Mouse (Mus musculus): ENCODE data around the gene Twnk.

Gene Twnk

GRCm38 (mm10) chr19:45005444-45005843 is at the start of gene Twnk:
Twnk (plus strand) TSS chr19:45005663.
- in situ Hi-C loops (cut with MboI, MseI) = loop anchor here (5.0 to 10.0 kb wide), 2 partner anchors 72 to 1501 kb away; partner anchors contain the start of gene Kazald1 (in 1 of the 2)

DNA sequence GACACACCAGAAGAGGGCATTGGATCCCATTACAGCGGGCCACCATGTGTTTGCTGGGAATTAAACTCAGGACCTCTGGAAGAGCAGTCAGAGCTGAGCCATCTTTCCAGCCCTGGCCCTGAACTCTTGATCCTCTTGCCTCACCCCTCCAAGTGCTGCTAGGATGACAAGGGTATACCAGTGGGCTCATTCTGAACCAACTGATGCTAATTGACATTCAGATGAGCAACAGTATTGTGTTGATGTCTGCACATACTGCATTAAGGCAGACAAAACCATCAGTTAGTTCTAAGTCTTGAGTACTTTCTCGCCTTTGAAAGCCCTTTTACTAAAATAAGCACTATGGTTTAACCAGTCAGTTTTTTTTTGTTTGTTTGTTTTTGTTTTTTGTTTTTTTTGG is 45.8 kb upstream of the Twnk start:
- in situ Hi-C loops (cut with MboI, MseI) = no loop called here

- in situ Hi-C loops (cut with MboI, MseI) = loop anchor here in 1 of 2 experiments (5.0 kb wide), 1 partner anchor 34 kb away; the partner anchor contains the start of gene Slf2
These were observed 39.5 kb upstream of the Twnk start for GRCm38 (mm10) chr19:44965978-44966377.

- in situ Hi-C loops (cut with MboI, MseI) = loop anchor here in 1 of 2 experiments (5.0 kb wide), 1 partner anchor 36 kb away; the partner anchor contains the start of gene Slf2
These were observed 37.1 kb upstream of the Twnk start for GRCm38 (mm10) chr19:44968329-44968728.

GRCm38 (mm10) chr19:44976636-44977035 is 28.8 kb upstream of the Twnk start:
- in situ Hi-C loops (cut with MboI, MseI) = no loop called here

DNA sequence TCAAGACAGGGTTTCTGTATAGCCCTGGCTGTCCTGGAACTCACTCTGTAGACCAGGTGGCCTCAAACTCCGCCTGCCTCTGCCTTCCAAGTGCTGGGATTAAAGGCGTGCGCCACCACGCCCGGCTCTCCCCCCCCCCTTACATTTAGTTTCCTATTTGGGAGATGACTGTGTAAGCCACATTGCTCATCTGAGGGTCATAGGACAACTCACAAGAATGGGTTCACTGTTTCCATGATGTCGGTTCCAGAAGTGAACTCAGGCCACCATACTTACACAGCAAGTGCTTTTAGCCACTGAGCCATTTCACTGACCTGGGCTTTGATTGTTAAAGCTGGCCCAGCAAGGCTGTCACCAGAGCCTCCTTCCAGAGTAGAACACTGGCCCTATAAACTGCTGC is 28.3 kb upstream of the Twnk start:
- in situ Hi-C loops (cut with MboI, MseI) = no loop called here

- in situ Hi-C loops (cut with MboI, MseI) = no loop called here
These were observed 24.7 kb upstream of the Twnk start for GRCm38 (mm10) chr19:44980787-44981186.

DNA sequence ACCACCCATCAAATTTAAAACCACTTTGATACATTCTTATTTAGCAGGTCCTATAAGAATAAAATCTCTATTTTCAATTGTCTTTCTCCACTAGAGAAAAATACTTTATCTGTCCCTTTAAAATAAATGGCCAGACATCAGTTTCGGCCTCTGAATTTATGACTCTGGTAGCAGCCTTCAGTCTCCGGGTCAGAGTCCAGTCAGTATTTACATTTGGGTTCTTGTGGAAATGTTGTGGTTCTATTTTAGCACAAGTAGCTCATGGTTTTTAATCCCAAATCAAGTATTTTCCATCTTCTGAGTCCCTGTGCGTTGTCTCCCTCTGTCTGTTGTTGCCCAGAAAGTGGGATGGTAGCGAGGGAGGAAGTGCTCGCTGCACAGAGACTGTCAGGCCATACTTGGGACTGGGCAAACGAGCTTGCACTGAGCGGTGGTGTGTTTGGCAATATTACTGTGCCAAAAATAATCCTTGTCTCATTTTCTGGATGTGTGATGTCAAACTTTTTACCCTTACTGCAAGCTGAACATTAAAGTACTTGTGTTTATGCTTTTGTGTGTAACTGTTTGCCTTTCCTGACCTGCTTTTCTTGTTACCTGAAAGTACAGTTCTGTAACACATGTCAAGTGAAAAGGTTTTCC is 22.9 kb upstream of the Twnk start:
- in situ Hi-C loops (cut with MboI, MseI) = no loop called here

DNA sequence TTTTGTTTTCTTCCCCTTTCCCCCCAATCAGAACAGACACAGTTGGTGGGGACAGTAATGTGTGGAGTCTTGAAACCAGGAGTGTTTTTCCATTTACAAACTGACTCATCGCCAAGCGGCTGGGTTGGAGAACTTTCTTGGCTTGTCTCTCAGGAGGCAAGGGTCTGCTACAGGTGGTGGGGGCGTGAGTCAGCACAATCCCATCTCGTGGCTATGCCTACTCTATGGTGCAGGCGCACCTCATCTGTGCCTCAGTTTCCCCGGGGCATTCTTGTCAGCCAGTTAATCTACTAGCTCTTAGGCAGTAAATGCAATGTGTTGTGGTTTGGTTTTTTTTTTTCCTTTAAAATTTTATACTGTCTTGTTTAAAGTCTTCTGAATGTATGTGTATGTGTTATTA is 22.1 kb upstream of the Twnk start:
- in situ Hi-C loops (cut with MboI, MseI) = no loop called here

DNA sequence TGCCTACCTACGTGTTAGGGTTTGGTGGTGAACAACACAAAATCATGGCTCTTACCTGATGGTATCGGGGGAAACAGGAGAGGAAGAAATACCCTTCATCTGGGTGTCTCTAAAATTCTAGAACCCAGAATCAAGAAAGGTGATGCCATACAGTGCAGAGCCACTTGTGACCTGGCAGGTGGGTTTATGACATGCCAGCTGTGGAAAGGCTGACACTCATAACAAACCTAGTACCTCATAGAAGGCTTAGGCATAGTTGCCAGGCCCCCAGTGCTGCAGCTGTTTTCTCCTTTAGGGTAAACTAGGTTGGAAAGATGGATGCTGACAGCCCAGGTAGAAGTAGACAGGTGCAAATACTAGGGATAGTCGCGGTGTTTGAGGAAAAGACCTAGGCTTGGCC is 21.0 kb upstream of the Twnk start:
- in situ Hi-C loops (cut with MboI, MseI) = no loop called here

DNA sequence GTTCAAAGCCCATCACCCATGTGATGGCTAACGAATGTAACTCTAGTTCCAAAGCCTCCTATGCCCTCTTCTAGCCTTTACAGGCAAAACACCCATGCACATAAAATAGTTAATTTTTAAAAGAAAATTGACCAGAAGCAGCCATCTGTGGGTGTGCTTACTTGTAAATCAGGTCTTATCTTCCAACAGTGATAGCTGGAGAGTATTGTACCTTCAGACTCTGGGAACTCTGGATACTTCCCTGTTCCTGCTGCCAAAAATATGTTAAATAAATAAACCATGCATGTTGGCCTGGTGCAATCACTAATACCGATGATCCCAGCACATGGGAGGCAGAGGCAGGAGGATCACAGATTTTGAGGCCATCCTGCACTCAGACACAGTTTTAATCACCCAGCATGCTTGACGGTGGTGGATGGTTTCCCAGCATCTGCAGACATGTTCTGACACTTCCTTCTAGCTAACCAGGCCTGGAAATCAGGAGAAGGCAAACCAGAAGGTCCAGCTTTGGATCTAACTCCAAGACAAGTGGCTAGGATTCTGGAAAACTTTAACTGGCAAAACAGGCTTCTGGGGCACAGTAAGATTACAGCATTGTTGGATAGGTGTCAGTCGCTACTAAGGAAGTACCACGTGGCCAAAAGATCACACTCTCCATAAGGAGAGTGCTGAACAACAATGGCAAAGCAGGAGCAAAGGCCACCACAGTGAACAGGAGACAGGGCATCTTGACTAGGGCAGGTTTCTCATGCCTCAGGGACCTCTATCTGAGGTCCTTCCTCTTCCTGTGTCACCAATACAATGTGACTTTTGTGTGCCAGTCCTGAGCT is 20.1 kb upstream of the Twnk start:
- in situ Hi-C loops (cut with MboI, MseI) = no loop called here

GRCm38 (mm10) chr19:44987004-44987403 is 18.5 kb upstream of the Twnk start:
- in situ Hi-C loops (cut with MboI, MseI) = no loop called here

DNA sequence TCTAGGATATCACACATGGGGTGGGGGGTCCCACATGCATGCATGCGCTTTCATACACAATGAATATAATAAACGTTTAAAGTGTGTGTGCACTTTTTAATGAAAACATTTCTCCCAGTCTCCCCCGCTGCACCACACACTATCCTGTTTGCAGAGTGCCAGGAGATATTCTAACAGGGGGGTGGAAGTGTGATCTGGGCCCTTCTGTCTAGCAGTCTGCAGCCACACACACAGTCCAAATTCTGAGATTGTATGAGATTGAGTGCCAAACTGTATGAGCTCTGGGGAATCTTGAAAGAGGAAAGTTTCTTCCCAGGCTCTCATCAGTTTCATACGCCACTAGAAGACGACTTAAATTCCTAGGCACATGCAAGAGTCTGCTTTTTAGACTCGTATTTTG is 17.6 kb upstream of the Twnk start:
- in situ Hi-C loops (cut with MboI, MseI) = no loop called here

DNA sequence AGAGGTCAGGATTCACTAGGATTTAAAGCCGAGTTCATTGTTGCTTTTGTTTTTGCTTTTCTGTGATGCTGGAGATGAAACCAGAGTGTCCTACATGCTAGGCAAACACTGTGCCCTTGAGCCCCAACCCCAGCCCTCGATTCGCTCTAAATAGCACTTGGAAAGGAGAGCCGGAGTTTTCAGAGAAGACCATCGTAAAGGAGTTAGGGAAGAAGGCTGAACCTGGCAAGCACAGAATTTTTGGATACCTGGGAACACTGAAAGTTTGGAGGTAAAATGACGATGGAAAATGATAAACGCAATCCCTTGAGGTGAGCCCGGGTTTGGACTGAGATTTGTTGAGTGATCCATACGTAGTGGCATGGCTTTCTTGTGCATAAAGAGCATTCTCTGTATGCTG is 17.1 kb upstream of the Twnk start:
- in situ Hi-C loops (cut with MboI, MseI) = no loop called here

GRCm38 (mm10) chr19:44988831-44989566 is 16.5 kb upstream of the Twnk start, which contains the start of gene Sema4g:
Sema4g (plus strand) TSS chr19:44989101.
- in situ Hi-C loops (cut with MboI, MseI) = no loop called here

DNA sequence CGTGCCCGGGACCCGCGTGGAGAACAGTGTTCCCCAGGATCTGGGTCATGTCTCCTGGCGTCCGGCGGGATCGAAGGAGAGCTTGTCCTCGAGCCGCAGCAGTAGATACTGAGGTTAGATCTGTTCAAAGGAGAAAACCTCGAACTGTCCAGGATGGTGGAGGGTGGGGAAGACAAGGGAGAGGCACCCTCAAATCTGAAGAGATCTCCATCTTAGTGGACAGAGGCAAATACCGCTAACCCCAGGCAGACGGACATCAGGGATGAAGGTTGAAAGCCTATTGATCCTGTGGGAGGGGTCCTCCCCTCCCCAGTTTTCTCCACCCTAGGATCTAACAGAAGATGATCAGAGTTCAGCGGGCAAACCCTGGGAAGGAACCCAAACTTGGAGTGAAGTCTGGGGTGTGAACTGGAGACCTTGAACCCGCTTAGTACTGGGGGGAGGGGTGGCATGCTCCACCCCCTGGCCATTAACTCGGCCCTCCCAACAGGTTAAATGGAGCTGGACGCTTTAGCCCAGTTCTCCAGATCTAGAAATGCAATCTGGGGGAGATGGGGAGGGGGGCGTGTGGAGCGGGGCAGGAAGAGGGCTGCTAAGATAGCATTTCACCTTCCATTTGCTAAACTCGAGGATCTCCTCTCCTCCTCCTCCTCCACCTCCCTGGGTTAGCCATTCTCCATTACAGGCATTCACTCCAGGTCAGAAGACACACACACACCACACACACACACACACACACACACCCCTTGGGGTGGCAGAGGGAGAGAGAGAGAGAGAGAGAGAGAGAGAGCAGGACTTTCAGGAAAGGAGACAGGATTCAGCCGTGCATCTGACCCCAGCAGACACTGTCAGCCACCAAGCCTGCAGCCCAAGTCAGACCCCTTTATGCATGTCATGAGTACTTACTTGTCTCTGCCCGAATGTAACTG is 15.6 kb upstream of the Twnk start:
- in situ Hi-C loops (cut with MboI, MseI) = loop anchor here in 1 of 2 experiments (10.0 kb wide), 1 partner anchor 55 kb away; the partner anchor contains the start of gene Slf2

DNA sequence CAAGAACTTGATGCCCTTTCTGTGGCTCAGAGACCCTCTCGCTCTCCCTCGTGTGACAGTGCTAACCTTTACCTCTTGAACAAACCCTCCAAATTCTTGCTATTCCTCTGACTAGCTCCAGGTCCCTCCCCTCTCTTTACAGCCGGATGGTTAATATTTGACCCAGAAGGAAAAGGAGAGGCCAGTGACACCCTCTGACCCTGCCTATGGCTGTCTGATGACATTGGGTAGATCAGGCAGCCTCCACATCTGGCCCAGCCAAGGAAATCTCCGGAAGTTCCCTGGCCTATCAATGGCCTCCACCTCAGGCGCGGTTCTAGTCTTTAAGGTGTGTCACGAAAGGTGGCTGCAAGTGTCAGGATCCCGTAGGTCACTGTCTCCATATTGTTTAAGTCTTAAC is 14.4 kb upstream of the Twnk start:
- in situ Hi-C loops (cut with MboI, MseI) = loop anchor here in 1 of 2 experiments (10.0 kb wide), 1 partner anchor 56 kb away; the partner anchor contains the start of gene Slf2

GRCm38 (mm10) chr19:44992246-44992645 is 13.2 kb upstream of the Twnk start:
- in situ Hi-C loops (cut with MboI, MseI) = loop anchor here in 1 of 2 experiments (10.0 kb wide), 1 partner anchor 57 kb away; the partner anchor contains the start of gene Slf2

GRCm38 (mm10) chr19:44992712-44993111 is 12.8 kb upstream of the Twnk start:
- in situ Hi-C loops (cut with MboI, MseI) = loop anchor here in 1 of 2 experiments (10.0 kb wide), 1 partner anchor 58 kb away; the partner anchor contains the start of gene Slf2

DNA sequence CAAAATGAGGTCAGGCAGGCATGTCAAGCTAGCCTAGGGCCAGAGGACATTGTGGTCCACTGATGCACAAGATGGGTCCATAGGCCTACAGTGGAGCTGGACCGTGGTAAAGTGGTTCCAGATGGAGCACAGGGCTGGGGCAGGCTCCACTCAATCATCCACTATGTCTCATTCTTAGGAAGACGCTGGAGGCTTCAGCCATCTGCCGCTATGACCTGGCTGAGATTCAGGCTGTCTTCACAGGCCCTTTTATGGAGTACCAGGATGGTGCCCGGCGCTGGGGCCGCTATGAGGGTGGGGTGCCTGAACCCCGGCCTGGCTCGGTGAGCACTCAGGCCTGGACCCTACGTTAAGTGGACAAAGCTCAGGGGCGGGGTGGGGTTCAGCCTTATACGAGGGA is 7.7 kb upstream of the Twnk start:
- in situ Hi-C loops (cut with MboI, MseI) = loop anchor here in 1 of 2 experiments (10.0 kb wide), 1 partner anchor 63 kb away; the partner anchor contains the start of gene Slf2
